Mouse (Mus musculus): ENCODE results near the gene BC100530.
"Not testable (repeated sequence)": the region's sequence is repeated elsewhere in the genome, so short reads cannot be mapped to it uniquely, and the experiment has no call there.

The BC100530 gene

GRCm38 (mm10) chr16:36367648-36368047 lies at the start of gene BC100530:
Gene BC100530 (minus strand): TSS chr16:36367748.
- DNase-seq (ENCODE audit: low spot score in 2 of 2): not testable (repeated sequence)

- DNase-seq (ENCODE audit: low spot score in 2 of 2): no peak
These were observed 40.8 kb upstream of the BC100530 start, which contains the start of gene Stfa2 for GRCm38 (mm10) chr16:36408357-36408756. Gene Stfa2 (minus strand): TSS chr16:36408457.

GRCm38 (mm10) chr16:36389060-36389459 lies 21.5 kb upstream of the BC100530 start:
- DNase-seq (ENCODE audit: low spot score in 2 of 2): no peak

GRCm38 (mm10) chr16:36337171-36337570 lies 30.4 kb downstream of the BC100530 start:
- no peak for DNase-seq (ENCODE audit: low spot score in 2 of 2)

DNA sequence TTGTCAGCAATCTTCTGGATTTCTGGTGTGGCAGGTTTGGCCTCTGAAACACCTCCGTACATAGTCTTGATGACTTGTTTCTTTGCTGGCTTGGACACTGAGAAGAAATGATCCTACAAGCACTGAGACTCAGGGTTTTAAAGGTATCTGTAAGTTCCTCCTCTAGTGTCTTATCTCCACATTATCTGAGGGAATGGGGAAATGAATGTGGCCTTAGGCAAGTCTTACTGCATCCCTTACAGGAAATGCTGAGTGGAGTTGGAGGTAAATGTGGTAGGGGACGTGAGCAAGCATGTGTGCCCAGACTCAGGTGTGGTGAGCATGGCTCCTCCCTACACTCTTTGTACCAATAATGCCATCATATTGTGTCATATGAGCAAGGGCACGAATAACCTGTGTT lies 33.3 kb downstream of the BC100530 start, which contains the start of gene BC117090:
Gene BC117090 (minus strand): TSS at position 101 of the 400 bp plus-strand sequence.
- DNase-seq (ENCODE audit: low spot score in 2 of 2): no peak

DNA sequence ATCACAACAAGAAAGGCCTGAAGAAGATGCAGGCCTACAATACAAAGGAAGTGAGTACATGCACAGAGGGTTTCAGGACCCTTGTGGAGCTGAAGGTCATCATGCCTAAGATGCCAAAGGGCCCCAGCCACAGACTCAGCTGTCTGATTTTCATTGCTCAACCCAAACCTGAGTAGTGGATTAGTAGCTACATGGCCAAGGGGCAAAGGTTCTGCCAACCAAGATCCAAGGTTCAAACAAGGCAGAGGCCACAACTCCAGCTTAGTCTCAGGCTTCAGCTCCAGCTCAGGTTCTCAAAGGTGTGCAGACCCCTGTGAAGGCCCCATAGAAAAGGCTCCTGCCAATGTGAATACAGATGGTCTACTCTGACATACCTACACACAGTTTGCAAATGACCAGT lies 48.3 kb downstream of the BC100530 start:
- no peak for DNase-seq (ENCODE audit: low spot score in 2 of 2)

- not testable (repeated sequence) for DNase-seq (ENCODE audit: low spot score in 2 of 2)
These were observed 51.4 kb downstream of the BC100530 start for GRCm38 (mm10) chr16:36316111-36316510.

Measured in urinary bladder, postnatal 4 days (tissue).